Mouse (Mus musculus) cortical plate, adult 2 months (tissue): ENCODE data around the gene Gsap.

Source experiments
- CTCF ChIP-seq: fragments of 200-500 bp; IDR thresholded peaks from 2 replicates; pipeline ENCODE4 v1.5.1; 2011; ENCODE audit warnings: mild to moderate bottlenecking, control low read depth, low read length; ENCODE audit not compliant: insufficient read depth; ENCODE audit errors: extremely low read depth
- POLR2A ChIP-seq: fragments of 200-500 bp; IDR thresholded peaks from 2 replicates; pipeline ENCODE4 v1.6.1; 2011; ENCODE audit warnings: mild to moderate bottlenecking, low read length, control low read depth; ENCODE audit not compliant: insufficient read depth; ENCODE audit errors: extremely low read depth

DNA sequence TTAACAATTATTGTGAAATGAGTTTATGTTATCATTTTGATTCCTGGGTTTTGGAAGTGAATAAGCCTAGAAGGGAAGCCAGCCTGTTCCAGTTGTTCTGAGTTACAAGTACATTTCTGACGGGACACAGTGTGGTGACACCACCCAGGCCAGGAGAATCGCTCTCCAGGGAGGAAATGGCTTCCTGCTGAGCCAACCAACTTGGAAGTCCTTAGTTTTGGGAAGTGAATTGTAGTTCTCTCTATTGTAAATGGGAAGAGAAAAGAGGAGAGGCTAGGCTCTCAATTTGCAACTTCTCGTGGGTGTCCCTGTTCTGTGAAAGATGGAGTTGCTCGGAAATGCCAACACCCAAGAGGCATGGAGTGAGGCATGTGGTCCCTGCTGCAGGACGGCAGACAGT lies 83.4 kb downstream of the Gsap start:
- TF ChIP-seq CTCF, result no peak
- TF ChIP-seq POLR2A, result no peak
